Mouse (Mus musculus) left cerebral cortex, adult 2 months (tissue): ENCODE measurements around the gene Hpn. TPM values are rescaled to one million over a fixed set of nuclear protein-coding genes. Genes with fewer than 3 reads are reported as not detected.

Experiments
- DNase-seq, 2 experiments: peaks; one replicate each; pipeline ENCODE4 v3.0.0; 2021 to 2022; ENCODE audit warnings: low spot score in 2 of 2, mixed read lengths in 1 of 2; ENCODE audit errors: extremely low spot score in 1 of 2
- H3K27ac ChIP-seq: fragments of 200-600 bp; 2 replicates; pipeline ENCODE4 v1.8.1; 2022
- H3K4me3 ChIP-seq: fragments of 200-600 bp; 2 replicates; pipeline ENCODE4 v1.8.1; 2022
- CTCF ChIP-seq: fragments of 200-600 bp; IDR thresholded peaks from 2 replicates; pipeline ENCODE4 v1.8.1; 2022; ENCODE audit warnings: antibody characterized with exemption, mild to moderate bottlenecking, moderate library complexity
- intact Hi-C: fragments of 180-260 bp; cut with DNase I; formaldehyde crosslinking; loops from one replicate; pipeline ENCODE4 v1.15.1; 2025
- total RNA-seq, 2 experiments: library from RNA; stranded (reverse); gene quantifications; 2 replicates each; pipeline ENCODE4 v1.2.3; 2021

Gene Hpn
- total RNA-seq, 2 experiments from 2014 or later, result 2.5 to 8.3 TPM

DNA sequence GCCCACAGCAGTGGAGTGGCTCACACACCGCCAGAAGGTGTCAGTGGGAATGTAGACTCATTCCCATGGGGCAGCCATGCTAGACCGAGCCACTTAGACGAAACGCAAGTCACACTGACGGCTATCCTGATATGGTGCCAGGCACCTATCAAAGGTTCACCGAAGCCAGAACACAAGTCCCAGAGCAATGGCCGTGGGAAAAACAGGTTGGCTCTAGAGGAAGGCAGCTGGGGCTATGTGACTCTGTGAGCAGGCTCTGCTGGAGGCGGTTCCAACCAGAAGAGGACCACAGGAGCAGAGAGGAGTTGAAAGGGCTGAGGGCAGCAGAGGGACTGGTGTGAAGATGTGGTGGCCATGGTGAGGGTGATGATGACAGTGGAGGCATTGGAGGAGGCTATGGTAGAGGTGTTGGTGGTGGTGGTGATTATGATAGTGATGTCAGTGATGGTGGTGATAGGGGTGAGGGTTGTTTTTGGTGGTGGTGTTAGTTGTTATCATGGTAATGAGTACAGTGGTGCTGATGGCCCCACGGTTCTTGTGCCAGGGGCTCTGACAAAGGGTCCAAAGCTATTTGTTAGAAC, 28.8 kb downstream of the Hpn start:
- intact Hi-C loops, result no loop called here

DNA sequence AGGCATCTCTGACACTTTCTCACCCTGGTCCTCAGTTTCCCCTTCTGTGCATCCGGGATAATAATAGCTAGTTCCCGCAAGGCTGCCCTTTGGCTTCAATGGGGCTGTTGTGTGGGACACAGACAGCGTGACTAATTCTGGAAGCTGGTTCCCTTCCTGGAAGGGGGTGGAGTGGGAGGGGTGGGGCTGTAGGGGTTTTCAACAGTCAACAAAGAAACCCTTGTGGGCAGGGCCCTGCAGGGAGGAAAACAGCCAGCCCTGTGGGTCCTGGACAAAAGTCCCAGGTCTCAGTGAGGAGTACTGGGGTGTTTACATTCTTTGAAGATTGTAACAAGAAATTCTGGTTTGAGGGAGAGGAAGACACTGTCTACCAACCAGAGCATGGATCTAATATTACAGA, 29.9 kb downstream of the Hpn start:
- Histone ChIP-seq H3K4me3 (no peak overlapping the region), H3K27ac (peak overlapping the region; percentile 91)
- peak in 1 of 2 experiments; percentile 52 for DNase-seq
- intact Hi-C loops, result no loop called here
- TF ChIP-seq CTCF, result no peak

More for the DNA sequence above, 28.8 kb downstream of the Hpn start:
- DNase-seq, result no peak
- Histone ChIP-seq H3K4me3 (no peak overlapping the region), H3K27ac (peak overlapping the region; percentile 91)
- no peak for TF ChIP-seq CTCF

DNA sequence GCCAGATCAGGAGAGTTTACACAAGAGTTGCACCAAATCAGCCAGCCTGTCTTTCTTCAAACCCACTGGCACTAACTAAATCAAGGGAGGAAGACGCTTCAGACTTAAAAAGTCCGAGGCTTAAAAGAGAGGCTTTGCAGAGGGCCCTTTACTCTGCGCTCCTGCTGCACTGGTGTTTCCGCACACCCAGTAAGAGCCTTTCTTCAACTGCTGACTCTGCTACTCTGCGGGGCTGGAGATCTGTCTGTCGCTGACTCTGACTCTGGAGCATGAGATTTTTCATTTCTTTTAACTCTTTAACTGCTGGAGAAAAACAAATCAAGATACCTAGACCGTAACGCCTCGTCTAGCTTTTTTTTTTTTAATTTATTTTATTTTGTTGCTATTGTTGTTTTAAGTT, 30.9 kb downstream of the Hpn start:
- Histone ChIP-seq H3K27ac (peak overlapping the region; percentile 91), H3K4me3 (no peak overlapping the region)
- no peak for DNase-seq
- TF ChIP-seq CTCF, result no peak
- intact Hi-C loops, result no loop called here

DNA sequence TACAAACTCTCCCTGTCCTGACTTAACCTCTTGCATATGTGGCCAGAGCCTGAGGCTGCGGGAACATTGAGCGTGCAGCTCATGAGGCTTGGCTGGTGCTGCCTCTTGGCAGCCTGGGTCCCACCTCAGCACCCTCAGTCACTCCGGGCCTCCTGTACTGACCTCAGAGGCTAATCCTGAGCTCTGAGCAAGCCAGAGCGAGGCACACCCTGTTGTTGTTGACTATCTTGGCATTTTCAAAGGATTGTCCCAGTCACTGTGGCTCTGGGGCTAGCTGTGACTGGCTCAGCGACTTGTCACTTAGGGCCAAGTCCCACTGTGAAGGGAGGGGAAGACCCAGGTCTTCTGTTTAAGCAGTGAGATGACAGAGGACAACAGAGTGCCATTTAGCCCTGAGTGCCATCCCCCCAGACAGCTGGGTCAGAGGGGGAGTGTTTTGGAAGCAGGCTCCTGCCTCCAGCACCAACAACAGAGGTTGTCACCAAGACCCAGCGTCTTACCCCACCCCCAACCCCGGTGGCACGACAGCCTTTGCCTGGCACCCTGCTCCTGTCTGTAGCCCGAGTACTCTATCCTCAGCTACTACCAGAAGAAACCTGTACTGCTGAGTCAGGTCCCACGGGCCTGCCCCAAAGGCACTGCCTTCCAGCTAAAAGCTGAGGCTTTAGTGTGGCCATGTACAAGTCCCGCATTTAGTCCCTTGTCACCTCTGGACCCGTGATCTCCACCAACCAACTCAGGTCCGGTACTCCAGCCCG, 32.1 kb downstream of the Hpn start:
- H3K4me3 ChIP-seq, result no peak overlapping the region
- H3K27ac ChIP-seq, result peak overlapping the region; percentile 91
- no peak for TF ChIP-seq CTCF
- DNase-seq, result no peak
- intact Hi-C loops, result no loop called here

DNA sequence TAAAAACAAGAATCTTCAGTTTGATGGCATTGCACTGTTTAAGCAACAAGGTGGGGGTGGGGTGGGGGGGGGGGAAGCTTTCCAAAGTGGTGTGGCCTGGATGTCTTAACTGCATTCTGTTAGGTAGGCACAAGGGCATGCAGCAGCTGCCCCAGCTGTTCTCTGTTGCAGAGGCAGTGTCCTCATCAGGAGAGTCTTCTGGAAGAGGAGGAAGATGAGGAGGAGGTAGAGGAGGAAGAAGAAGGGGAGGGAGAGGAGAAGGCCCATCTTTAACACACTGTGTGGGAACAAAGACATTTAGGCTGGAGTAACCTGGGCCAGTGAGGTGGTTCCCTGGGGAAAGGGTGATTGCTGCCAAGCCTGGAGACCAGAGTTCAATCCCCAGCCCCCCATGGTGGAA, 33.0 kb downstream of the Hpn start:
- TF ChIP-seq CTCF, result no peak
- DNase-seq, result no peak
- H3K27ac ChIP-seq, result no peak overlapping the region; the same call in 1 of the 2 replicates
- H3K4me3 ChIP-seq, result no peak overlapping the region
- intact Hi-C loops, result no loop called here

- intact Hi-C loops, result no loop called here
- no peak overlapping the region for H3K4me3 ChIP-seq
- no peak for TF ChIP-seq CTCF
- H3K27ac ChIP-seq, result no peak overlapping the region
- no peak for DNase-seq
These were observed 34.0 kb downstream of the Hpn start for GRCm38 (mm10) chr7:31081106-31081505.

DNA sequence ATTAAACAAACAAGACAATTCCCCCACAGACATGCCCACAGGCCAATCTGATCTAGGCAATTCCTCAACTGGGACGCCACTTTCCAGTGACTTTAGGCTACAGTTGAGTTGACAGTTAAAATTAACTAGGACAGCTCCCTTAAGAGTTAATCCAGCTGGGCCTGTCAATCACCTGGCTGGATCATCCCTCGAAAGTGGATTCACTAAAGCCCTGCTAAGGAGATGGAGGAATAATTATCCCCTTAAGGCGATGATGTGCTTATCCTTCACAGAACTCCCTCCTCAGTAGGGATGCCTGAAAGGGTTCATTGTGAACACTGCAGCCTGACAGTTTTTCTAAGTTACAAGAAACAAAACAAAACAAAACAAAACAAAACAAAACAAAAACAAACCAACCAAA, 34.5 kb downstream of the Hpn start:
- intact Hi-C loops, result no loop called here
- Histone ChIP-seq H3K4me3 (no peak overlapping the region), H3K27ac (no peak overlapping the region)
- TF ChIP-seq CTCF, result no peak
- no peak for DNase-seq

DNA sequence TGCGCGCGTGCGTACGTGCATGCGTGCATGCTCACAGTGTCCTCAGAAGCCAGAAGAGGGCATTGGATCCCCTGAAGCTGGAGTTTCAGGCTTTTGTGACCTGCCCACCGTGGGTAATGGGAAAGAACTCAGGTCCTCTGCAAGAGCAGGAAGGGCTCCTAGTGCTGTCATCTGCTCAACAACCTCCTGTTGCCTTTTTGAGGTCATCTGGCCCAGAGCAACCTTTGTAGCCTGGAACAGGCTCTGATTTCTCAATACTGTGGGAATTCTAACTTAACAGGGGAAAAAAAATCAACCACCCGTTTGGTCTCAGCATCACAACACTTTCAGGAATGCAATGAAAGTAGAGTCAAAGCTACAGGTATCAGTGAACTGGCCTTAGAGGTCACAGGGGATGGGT, 35.4 kb downstream of the Hpn start:
- no peak overlapping the region for H3K4me3 ChIP-seq
- H3K27ac ChIP-seq, result no peak overlapping the region
- intact Hi-C loops, result loop anchor here (5.0 to 10.0 kb wide), 2 partner anchors 207 to 345 kb away; no protein-coding TSS in a partner anchor
- DNase-seq, result no peak
- TF ChIP-seq CTCF, result no peak

GRCm38 (mm10) chr7:31077885-31078445, 37.1 kb downstream of the Hpn start:
- peak; percentile 48 to 58 for DNase-seq
- peak; percentile 81 for TF ChIP-seq CTCF
- H3K27ac ChIP-seq, result peak overlapping the region; percentile 76
- intact Hi-C loops, result loop anchor here (1.0 to 10.0 kb wide), 3 partner anchors 19 to 343 kb away; partner anchors contain the start of gene Lgi4
- H3K4me3 ChIP-seq, result no peak overlapping the region

- intact Hi-C loops, result loop anchor here (5.0 to 10.0 kb wide), 2 partner anchors 205 to 343 kb away; no protein-coding TSS in a partner anchor
- no peak for TF ChIP-seq CTCF
- peak overlapping the region; percentile 76 for H3K27ac ChIP-seq
- DNase-seq, result peak; percentile 26 to 56
- no peak overlapping the region for H3K4me3 ChIP-seq
These were observed 37.6 kb downstream of the Hpn start for GRCm38 (mm10) chr7:31077470-31077869.

DNA sequence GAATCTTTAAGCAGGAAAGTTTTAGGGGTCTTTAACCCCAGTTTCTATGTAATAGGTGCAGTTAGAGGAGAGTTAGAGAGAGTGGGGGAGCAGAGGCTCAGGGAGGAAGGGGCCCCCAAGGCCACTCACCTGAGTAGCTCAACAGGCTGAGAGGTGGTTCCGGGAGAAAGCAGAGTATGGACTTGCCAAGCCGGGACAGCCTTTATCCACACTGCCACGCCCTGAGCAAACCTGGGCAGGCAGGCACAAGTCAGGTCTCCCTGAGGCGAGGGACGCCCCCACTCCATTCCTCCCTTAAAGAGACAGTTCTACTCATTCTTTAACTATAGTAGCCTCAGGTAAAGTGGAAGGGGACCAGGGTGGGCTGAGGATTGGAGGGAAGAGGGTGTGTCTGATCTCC, 38.6 kb downstream of the Hpn start, which contains the start of gene Fxyd3:
Gene Fxyd3 (minus strand): TSS at position 213 of the 400 bp plus-strand sequence.
- TF ChIP-seq CTCF, result no peak
- DNase-seq, result no peak
- Histone ChIP-seq H3K4me3 (no peak within 1 kb of the TSS), H3K27ac (peak within 1 kb of the TSS; percentile 76)
- intact Hi-C loops, result loop anchor here (5.0 to 10.0 kb wide), 2 partner anchors 204 to 342 kb away; no protein-coding TSS in a partner anchor

DNA sequence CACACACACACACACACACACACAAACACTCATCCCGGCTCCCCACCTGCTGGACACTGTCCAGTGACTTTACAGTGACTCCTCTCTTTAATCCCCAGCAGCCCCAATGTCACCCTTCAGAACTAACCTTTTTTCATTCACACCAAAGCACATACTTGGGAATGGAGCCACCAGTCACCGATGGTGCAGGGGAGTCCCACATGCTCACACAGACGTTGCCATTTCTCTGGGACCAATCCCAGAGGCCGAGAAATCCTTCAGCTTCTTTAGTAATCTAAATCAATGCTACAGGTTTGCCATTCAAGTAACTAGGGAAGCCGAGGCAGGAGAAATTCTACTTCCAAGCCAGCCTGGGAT, 40.4 kb downstream of the Hpn start:
- no peak for TF ChIP-seq CTCF
- DNase-seq, result no peak
- Histone ChIP-seq H3K27ac (no peak overlapping the region), H3K4me3 (no peak overlapping the region)
- intact Hi-C loops, result loop anchor here (5.0 to 10.0 kb wide), 2 partner anchors 202 to 340 kb away; no protein-coding TSS in a partner anchor
